Mouse (Mus musculus) hindbrain, embryonic 14.5 days (tissue): Measurements from ENCODE around the gene Acot11. TPM values are rescaled to one million over a fixed set of nuclear protein-coding genes. Genes with fewer than 3 reads are reported as not detected.

Experiments used
- ATAC-seq: fragments of 200-750 bp; cut with Nextera tagmentation; 2 replicates; pipeline ENCODE4 v1.8.0; 2017; ENCODE audit warnings: moderate number of reproducible peaks, mild to moderate bottlenecking, moderate TSS enrichment, moderate library complexity; ENCODE audit not compliant: low FRiP score
- DNase-seq: peaks from one replicate; pipeline ENCODE4 v3.0.0-alpha.2; 2015; ENCODE audit warnings: low spot score
- H3K27ac ChIP-seq: fragments of 300-500 bp; sonication (generic); 2 replicates; pipeline ENCODE4 v1.5.1; 2014; ENCODE audit warnings: mild to moderate bottlenecking, moderate library complexity
- H3K27me3 ChIP-seq: fragments of 300-500 bp; sonication (generic); 2 replicates; pipeline ENCODE4 v1.6.1; 2014; ENCODE audit warnings: mild to moderate bottlenecking, low read length, mixed read lengths; ENCODE audit not compliant: control insufficient read depth, insufficient read depth
- H3K36me3 ChIP-seq: fragments of 300-500 bp; sonication (generic); replicated peaks from 2 replicates; pipeline ENCODE4 v1.6.1; 2014; ENCODE audit not compliant: control insufficient read depth, insufficient read depth
- H3K4me1 ChIP-seq: fragments of 300-500 bp; sonication (generic); replicated peaks from 2 replicates; pipeline ENCODE4 v1.6.1; 2014; ENCODE audit warnings: antibody characterized with exemption, low read length, mixed read lengths; ENCODE audit not compliant: control insufficient read depth, insufficient read depth
- H3K4me2 ChIP-seq: fragments of 300-500 bp; sonication (generic); replicated peaks from 2 replicates; pipeline ENCODE4 v1.6.1; 2014; ENCODE audit warnings: mild to moderate bottlenecking, moderate library complexity
- H3K4me3 ChIP-seq: fragments of 300-500 bp; sonication (generic); replicated peaks from 2 replicates; pipeline ENCODE4 v1.5.1; 2014; ENCODE audit warnings: mild to moderate bottlenecking, low read length
- H3K9ac ChIP-seq: fragments of 300-500 bp; sonication (generic); 2 replicates; pipeline ENCODE4 v1.6.1; 2014
- H3K9me3 ChIP-seq: fragments of 300-500 bp; sonication (generic); 2 replicates; pipeline ENCODE4 v1.6.1; 2016; ENCODE audit warnings: low read length; ENCODE audit not compliant: control insufficient read depth
- WGBS: fragments of 180-500 bp; shearing (Covaris S2); extraction: QIAGEN DNeasy Blood & Tissue Kit; methylation state at CpG from one replicate; pipeline ENCODE4 v1.1.7; 2014; 5-methylcytosine and 5-hydroxymethylcytosine counted together
- polyA plus RNA-seq: library from polyadenylated mRNA; unstranded; fragments of >200 nt; fragmentation: Nextera tagmentation; extraction: Ambion mirVana; gene quantifications from 2 replicates; pipeline ENCODE4 v1.2.1, GENCODE M21; 2014

Acot11 gene
- 2.0 and 2.1 TPM in 2 replicates for polyA plus RNA-seq

- H3K27ac ChIP-seq = no peak within 1 kb of the TSS
- H3K9ac ChIP-seq = no peak within 1 kb of the TSS
- no peaks in the 10 kb centered on the region for H3K9me3 ChIP-seq
- peaks cover 6% of the 10 kb centered on the region for H3K4me1 ChIP-seq
- H3K4me2 ChIP-seq = peak within 1 kb of the TSS; percentile 39
- WGBS = 8% methylated on average over 23 of the region's 23 CpGs
- DNase-seq (no peak), ATAC-seq (no peak)
- no peaks in the 10 kb centered on the region for H3K36me3 ChIP-seq
- no peak within 1 kb of the TSS; the same call in 1 of the 2 replicates for H3K4me3 ChIP-seq
- peaks cover 5% of the 10 kb centered on the region; the same call in 1 of the 2 replicates for H3K27me3 ChIP-seq
Measured at GRCm38 (mm10) chr4:106804910-106805274, at the start of gene Acot11. Acot11 (minus strand) TSS chr4:106804998.

- Histone ChIP-seq H3K9me3 (no peaks in the 10 kb centered on the region), H3K27ac (0 out of 2 replicates have a peak overlapping the region, but pooled peaks have one; percentile 20), H3K4me3 (no peak overlapping the region), H3K4me2 (no peak overlapping the region), H3K9ac (no peak overlapping the region), H3K36me3 (no peaks in the 10 kb centered on the region), H3K4me1 (peaks cover 14% of the 10 kb centered on the region), H3K27me3 (no peaks in the 10 kb centered on the region)
- WGBS = 44% methylated on average over 12 of the region's 12 CpGs
- DNase-seq (no peak), ATAC-seq (peak; percentile 29; the same call in 1 of the 2 replicates)
Measured at GRCm38 (mm10) chr4:106848290-106849092, 43.7 kb upstream of the Acot11 start.

DNA sequence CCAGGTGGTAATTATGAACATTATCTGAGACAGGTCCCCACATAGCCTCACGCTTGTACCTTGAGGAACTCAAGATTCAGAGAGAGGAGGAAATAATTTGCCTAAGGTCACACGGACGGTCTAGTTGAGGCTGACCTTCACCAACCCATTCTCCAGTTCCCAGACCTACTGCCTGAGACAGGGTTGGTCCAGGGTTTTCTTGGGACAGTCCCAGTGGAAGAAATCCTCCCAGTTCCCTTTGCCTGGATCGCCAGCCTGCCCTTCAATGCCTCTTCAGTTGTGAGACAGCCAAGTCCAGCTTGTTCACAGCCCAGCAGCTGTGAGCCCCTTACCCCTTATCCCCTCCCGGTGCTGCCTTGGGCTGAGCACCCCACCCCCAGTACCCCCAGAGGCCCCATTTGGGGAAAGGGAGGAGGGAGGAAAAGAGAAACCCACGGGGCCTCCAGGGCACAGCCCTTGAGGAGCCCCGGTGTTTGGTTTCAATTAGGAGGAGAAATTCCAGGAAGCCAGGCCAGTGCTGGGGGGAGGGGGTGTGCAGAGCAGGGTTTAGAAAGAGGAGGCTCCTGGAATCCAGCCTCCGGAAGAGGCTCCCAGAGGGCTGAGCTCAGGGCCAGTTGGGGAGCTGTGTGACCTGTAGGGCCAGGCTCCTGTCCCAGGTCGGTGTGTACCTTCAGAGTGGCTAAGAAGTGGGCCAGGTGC is 42.9 kb upstream of the Acot11 start:
- Histone ChIP-seq H3K4me2 (no peak overlapping the region), H3K36me3 (no peaks in the 10 kb centered on the region), H3K27me3 (no peaks in the 10 kb centered on the region), H3K9ac (no peak overlapping the region), H3K4me3 (no peak overlapping the region), H3K27ac (0 out of 2 replicates have a peak overlapping the region, but pooled peaks have one; percentile 20), H3K9me3 (no peaks in the 10 kb centered on the region), H3K4me1 (peaks cover 14% of the 10 kb centered on the region)
- WGBS = 24% methylated on average over 9 of the region's 9 CpGs
- no peak for DNase-seq
- peak; percentile 43; the same call in 1 of the 2 replicates for ATAC-seq

DNA sequence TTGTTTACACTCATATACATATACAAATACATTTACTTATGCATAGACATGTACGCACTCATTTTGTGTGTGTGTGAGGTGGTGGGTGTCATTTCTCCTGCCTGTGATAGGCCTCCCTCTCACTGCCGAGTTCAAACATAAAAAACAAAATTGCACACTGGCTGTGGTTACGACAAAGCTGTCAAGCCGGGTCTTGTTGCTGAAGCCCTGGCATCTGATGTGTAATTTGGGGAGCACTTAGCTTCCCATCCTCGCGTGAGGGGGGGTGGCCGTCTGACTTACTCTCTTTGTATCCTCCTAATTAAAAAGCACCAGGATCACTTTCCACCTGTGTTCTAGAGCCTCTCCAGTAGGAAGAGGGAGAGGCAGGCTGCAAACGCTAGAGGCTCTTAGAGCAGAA is 37.8 kb upstream of the Acot11 start:
- 58% methylated on average over 8 of the region's 8 CpGs for WGBS
- no peak for ATAC-seq
- H3K9me3 ChIP-seq = no peaks in the 10 kb centered on the region
- no peak overlapping the region for H3K27ac ChIP-seq
- H3K4me3 ChIP-seq = no peak overlapping the region
- no peak overlapping the region for H3K9ac ChIP-seq
- no peak for DNase-seq
- H3K4me1 ChIP-seq = peaks cover 35% of the 10 kb centered on the region
- no peaks in the 10 kb centered on the region for H3K36me3 ChIP-seq
- no peaks in the 10 kb centered on the region for H3K27me3 ChIP-seq
- H3K4me2 ChIP-seq = no peak overlapping the region

DNA sequence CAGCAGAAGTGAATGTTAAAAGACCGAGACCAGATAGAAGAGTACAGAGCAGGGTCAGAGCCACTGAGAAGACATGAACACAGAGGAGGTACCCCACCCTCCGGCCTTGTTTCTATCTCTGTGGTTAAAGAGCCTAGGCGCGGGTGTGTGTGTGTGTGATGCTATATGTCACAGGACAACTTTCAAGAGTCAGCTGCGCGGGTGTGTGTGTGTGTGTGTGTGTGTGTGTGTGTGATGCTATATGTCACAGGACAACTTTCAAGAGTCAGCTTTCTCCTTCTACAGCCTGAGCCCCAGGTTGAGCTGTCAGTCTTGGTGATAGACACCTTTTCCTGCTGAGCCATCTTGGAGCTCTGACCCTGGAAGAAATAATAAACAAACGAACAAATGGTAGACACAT is 37.1 kb upstream of the Acot11 start:
- H3K4me3 ChIP-seq = no peak overlapping the region
- no peak for ATAC-seq
- no peak overlapping the region for H3K4me2 ChIP-seq
- no peaks in the 10 kb centered on the region for H3K9me3 ChIP-seq
- 68% methylated on average over 7 of the region's 7 CpGs for WGBS
- no peak overlapping the region for H3K9ac ChIP-seq
- no peaks in the 10 kb centered on the region for H3K27me3 ChIP-seq
- DNase-seq = no peak
- no peaks in the 10 kb centered on the region for H3K36me3 ChIP-seq
- peaks cover 38% of the 10 kb centered on the region for H3K4me1 ChIP-seq
- H3K27ac ChIP-seq = 0 out of 2 replicates have a peak overlapping the region, but pooled peaks have one; percentile 100

DNA sequence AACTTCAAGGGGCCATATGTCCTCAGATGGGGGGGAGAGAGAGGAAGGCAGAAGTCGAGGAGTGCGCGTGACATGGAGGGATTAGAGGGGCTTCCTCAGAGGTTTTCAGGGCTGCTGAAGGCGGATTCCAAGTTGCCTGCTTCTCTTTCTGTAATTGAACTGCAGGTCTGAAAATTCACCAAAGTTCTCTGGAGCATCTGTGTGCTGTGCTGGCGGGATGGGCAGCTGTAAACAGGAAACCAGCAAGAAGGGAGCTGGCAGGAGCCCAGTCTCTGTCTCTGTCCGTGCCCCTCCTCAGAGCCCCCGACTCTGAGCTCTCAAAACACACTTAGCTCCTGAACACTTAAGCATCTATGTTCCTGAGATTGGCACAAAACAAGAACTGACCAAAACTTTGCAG is 36.5 kb upstream of the Acot11 start:
- peak overlapping the region; percentile 100 for H3K27ac ChIP-seq
- peaks cover 43% of the 10 kb centered on the region for H3K4me1 ChIP-seq
- peak overlapping the region; percentile 100 for H3K4me2 ChIP-seq
- peak overlapping the region; percentile 94 for H3K9ac ChIP-seq
- H3K4me3 ChIP-seq = no peak overlapping the region
- DNase-seq (no peak), ATAC-seq (no peak)
- 20% methylated on average over 7 of the region's 7 CpGs for WGBS
- H3K9me3 ChIP-seq = no peaks in the 10 kb centered on the region
- H3K27me3 ChIP-seq = no peaks in the 10 kb centered on the region
- no peaks in the 10 kb centered on the region for H3K36me3 ChIP-seq

DNA sequence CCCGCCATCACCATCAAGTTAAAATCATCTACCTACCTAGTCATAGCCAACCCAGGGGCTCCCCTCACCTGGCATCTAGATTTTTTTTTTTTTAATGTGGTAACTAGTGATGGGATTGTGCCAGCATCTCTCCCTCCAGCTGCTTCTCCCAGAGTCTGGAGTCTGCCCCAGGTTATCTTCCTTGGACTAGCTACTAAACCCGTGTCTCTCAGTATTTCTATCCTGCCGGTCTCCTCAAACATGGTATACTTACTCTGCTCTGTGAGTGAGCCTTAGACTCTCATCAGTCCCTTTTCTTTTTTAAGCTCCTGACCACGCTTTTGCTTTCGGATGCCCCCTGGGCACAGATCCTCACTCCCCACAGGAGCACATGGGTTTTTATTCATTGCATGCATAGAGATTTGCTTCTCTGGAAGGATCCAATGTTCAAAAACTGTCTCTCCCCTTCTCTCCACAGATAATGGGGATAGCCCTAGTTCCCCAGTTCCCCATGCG is 35.9 kb upstream of the Acot11 start:
- H3K36me3 ChIP-seq = no peaks in the 10 kb centered on the region
- H3K9ac ChIP-seq = peak overlapping the region; percentile 94
- H3K9me3 ChIP-seq = no peaks in the 10 kb centered on the region
- ATAC-seq (no peak), DNase-seq (no peak)
- 5% methylated on average over 6 of the region's 6 CpGs for WGBS
- H3K4me2 ChIP-seq = peak overlapping the region; percentile 100
- H3K4me1 ChIP-seq = peaks cover 44% of the 10 kb centered on the region
- H3K27me3 ChIP-seq = no peaks in the 10 kb centered on the region
- H3K27ac ChIP-seq = peak overlapping the region; percentile 100
- H3K4me3 ChIP-seq = peak overlapping the region; percentile 57

- Histone ChIP-seq H3K27me3 (no peaks in the 10 kb centered on the region), H3K4me1 (peaks cover 44% of the 10 kb centered on the region), H3K9ac (peak overlapping the region; percentile 94), H3K36me3 (no peaks in the 10 kb centered on the region), H3K9me3 (no peaks in the 10 kb centered on the region), H3K27ac (peak overlapping the region; percentile 100), H3K4me3 (peak overlapping the region; percentile 57), H3K4me2 (peak overlapping the region; percentile 100)
- ATAC-seq (peak; percentile 67), DNase-seq (peak; percentile 90)
- under 1% methylated on average over 38 of the region's 51 CpGs for WGBS
Measured at GRCm38 (mm10) chr4:106839964-106840611, 35.3 kb upstream of the Acot11 start.
